Mouse (Mus musculus): ENCODE measurements around the gene Samd1.

DNA sequence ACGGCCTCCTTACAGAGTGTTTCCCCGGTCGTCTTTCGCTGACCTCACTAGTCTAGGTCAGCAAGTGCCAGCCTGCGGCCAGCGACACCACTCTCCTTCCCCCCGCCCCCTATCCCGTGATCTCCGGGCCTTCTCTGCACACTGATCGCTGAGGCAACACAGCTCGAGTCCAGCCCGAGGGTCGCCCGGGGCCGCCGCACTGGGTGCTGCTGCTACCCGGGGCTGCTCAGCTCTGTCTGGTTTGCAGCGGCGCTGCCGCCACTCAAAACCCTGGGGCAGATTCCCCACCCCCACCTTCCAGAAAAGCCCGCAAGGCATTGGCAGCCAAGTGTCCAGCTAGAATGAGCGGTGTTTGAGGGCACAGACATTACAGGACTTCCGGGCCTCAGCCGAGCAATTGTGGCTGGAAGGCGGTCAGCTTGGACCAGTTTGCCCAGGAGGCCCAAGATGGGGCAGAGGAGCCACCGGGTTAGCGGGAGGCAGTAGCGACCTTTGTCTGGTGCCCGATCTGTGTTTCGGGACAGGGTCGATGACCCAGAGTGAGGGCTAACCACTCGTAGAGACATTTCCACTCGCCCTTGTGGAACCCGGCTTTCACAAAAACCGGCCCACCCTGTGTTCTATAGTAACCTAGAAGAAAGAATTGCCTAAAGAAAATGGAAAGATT is 15.2 kb downstream of the Samd1 start:
- no peak for TF ChIP-seq POLR2A (IDR thresholded peaks at IDR 0.05; ENCODE audit: borderline replicate concordance, insufficient read depth, low read length)
- TF ChIP-seq CTCF (IDR thresholded peaks at IDR 0.05; ENCODE audit: borderline replicate concordance, insufficient read depth, low read depth, low read length): no peak

Data from cerebellum, adult 2 months (tissue).